Mouse (Mus musculus) bone marrow, adult 2 months (tissue): ENCODE measurements around the gene Map6.

Experiments
- CTCF ChIP-seq: fragments of 200-500 bp; IDR thresholded peaks from 2 replicates; pipeline ENCODE4 v1.5.1; 2011; ENCODE audit warnings: low read length, control low read depth; ENCODE audit not compliant: control insufficient read depth, insufficient read depth
- POLR2A ChIP-seq: fragments of 200-500 bp; IDR thresholded peaks from 2 replicates; pipeline ENCODE4 v1.6.1; 2011; ENCODE audit warnings: low read depth, mild to moderate bottlenecking, control low read depth, low read length, borderline replicate concordance; ENCODE audit not compliant: control insufficient read depth

DNA sequence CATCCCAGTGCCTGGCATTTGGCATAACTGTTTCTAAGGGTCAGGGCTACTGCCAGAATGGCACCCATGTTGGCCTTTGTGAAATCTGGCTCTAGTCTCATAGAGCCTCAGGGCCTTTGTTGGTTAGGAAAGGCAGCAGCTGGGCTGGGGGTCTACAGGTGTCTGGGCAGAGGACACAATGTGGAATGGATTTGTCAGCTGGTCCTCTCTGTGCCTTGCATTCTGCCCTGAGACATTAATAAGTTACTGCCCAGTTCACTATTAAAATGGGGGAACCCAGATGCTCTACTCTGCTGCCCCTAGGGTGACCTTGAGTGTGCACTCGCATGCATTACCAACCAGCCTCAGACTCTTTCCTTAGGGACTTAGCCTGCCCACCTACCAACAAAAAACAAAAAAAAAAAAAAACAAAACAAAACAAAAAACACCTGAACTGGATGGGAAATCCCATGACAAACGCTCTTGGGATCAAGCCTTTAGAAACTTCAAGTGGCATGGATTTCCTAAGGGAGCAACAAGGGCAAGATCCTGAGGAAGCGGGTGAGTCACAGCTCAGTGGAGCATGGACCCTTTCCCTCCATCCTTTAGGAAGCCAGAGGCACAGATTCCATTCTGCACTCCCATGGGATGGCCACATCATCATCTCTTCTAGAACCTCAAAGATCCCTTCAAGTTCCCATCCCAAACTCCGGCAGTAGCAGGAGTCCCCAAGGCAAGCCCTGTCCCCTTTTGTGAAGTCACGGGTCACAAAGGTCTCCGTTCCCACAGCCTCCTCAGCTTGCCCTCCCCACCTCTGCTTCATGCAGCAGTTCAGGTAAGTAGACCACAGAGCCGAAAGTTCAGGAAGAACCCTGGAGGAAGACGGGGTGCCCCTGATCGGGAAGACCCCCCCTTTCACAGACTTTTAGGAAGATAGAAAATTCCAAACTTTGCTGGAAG is 82.8 kb downstream of the Map6 start:
- TF ChIP-seq POLR2A (no peak), CTCF (no peak)
